Mouse (Mus musculus): ENCODE data around the gene Nutm1. TPM values are rescaled to one million over a fixed set of nuclear protein-coding genes. Genes with fewer than 3 reads are reported as not detected.
"Not testable (repeated sequence)": the region's sequence is repeated elsewhere in the genome, so short reads cannot be mapped to it uniquely, and the experiment has no call there.

Nutm1 gene
- polyA plus RNA-seq, 2 experiments, result not detected

DNA sequence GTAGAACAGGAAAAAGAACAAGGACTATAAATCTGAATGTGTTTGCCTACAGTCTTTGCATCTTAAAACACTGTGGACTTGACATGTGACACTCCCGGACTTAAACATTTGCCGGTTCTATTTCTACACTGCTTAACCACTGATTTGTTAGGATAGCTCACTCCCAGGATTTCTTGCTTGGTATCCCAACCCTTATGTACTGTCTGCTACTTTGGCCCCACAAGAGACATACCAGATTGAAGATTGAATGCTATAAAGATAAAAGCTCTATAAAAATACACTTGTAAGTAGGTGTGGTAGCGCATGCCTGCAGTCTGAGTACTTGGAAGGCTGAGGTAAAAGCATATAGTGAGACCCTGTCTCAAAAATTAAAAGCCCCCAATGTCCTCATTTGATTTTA lies 30.4 kb upstream of the Nutm1 start:
- no peak for DNase-seq (ENCODE audit: low spot score)
- WGBS, result 81% methylated on average over 3 of the region's 3 CpGs
- no peak overlapping the region for H3K27ac ChIP-seq (replicated peaks; ENCODE audit: low read depth, low read length)

DNA sequence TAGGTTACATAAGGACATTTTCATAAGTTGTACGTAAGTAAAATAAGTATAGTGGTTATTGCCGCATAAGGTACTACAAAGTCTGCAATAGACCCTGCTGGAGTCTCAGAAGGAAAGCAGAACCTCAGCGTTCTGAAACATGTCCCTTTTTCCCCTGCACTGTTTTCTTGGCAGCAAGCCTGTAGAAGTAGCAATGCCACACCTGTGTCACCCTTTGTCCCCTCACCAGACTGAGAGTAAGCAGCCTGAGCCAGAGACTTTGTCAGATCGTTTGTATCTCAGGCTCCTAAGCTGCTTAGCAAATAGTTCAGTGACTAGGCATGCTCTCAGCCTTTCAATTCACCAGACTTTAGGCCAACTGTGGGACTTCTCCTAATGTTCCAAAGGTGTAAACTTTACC lies 28.0 kb upstream of the Nutm1 start:
- H3K9me3 ChIP-seq (ENCODE audit: control insufficient read depth, low read length), result no peaks in the 10 kb centered on the region
- H3K36me3 ChIP-seq (ENCODE audit: control insufficient read depth, insufficient read depth, low read length), result no peaks in the 10 kb centered on the region
- H3K27me3 ChIP-seq (ENCODE audit: control insufficient read depth, insufficient read depth, low read length), result no peaks in the 10 kb centered on the region
- H3K27ac ChIP-seq (replicated peaks; ENCODE audit: low read depth, low read length), result no peak overlapping the region
- H3K9ac ChIP-seq (ENCODE audit: low read depth, low read length, severe bottlenecking), result no peak overlapping the region
- TF ChIP-seq POLR2A (IDR thresholded peaks at IDR 0.05; ENCODE audit: borderline replicate concordance, extremely low read depth, insufficient read depth, insufficient read length), result no peak
- no peak for ATAC-seq (ENCODE audit: low FRiP score, low read depth)
- peaks cover 6% of the 10 kb centered on the region; the same call in 1 of the 2 replicates for H3K4me1 ChIP-seq (ENCODE audit: control insufficient read depth, insufficient read depth, low read length)
- DNase-seq (ENCODE audit: low spot score), result no peak
- 69% methylated on average over 4 of the region's 4 CpGs for WGBS
- no peak overlapping the region for H3K4me3 ChIP-seq (replicated peaks; ENCODE audit: low read length)
- no peak overlapping the region for H3K4me2 ChIP-seq (replicated peaks; ENCODE audit: low read depth, low read length, severe bottlenecking)

More for the DNA sequence above, 30.4 kb upstream of the Nutm1 start:
- H3K36me3 ChIP-seq (ENCODE audit: control insufficient read depth, insufficient read depth, low read length), result no peaks in the 10 kb centered on the region
- no peak overlapping the region for H3K4me3 ChIP-seq (replicated peaks; ENCODE audit: low read length)
- no peak overlapping the region for H3K9ac ChIP-seq (ENCODE audit: low read depth, low read length, severe bottlenecking)
- peaks cover 4% of the 10 kb centered on the region; the same call in 1 of the 2 replicates for H3K4me1 ChIP-seq (ENCODE audit: control insufficient read depth, insufficient read depth, low read length)
- no peaks in the 10 kb centered on the region for H3K9me3 ChIP-seq (ENCODE audit: control insufficient read depth, low read length)
- H3K27me3 ChIP-seq (ENCODE audit: control insufficient read depth, insufficient read depth, low read length), result no peaks in the 10 kb centered on the region
- ATAC-seq (ENCODE audit: low FRiP score, low read depth), result no peak
- H3K4me2 ChIP-seq (replicated peaks; ENCODE audit: low read depth, low read length, severe bottlenecking), result no peak overlapping the region
- TF ChIP-seq POLR2A (IDR thresholded peaks at IDR 0.05; ENCODE audit: borderline replicate concordance, extremely low read depth, insufficient read depth, insufficient read length), result no peak

DNA sequence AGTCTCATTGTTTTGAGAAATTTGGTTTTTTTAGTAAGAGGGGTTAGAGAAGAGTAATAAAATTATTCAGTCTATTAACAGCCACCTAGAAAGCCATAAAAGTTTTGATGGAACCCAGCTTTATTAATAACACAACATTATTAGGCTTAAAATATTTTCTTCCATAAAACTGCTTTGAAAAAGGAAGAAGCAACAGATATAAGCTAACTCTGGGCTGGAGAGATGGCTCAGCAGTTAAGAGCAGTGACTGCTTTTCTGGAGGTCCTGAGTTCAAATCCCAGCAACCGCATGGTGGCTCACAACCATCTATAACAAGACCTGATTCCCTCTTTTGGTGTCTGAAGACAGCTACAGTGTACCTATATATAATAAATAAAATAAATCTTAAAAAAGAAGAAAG lies 27.0 kb upstream of the Nutm1 start:
- 89% methylated on average over 1 of the region's 1 CpGs for WGBS
- H3K27ac ChIP-seq (replicated peaks; ENCODE audit: low read depth, low read length); ATAC-seq (ENCODE audit: low FRiP score, low read depth); H3K4me3 ChIP-seq (replicated peaks; ENCODE audit: low read length); H3K4me1 ChIP-seq (ENCODE audit: control insufficient read depth, insufficient read depth, low read length); H3K27me3 ChIP-seq (ENCODE audit: control insufficient read depth, insufficient read depth, low read length); DNase-seq (ENCODE audit: low spot score); H3K4me2 ChIP-seq (replicated peaks; ENCODE audit: low read depth, low read length, severe bottlenecking); H3K9ac ChIP-seq (ENCODE audit: low read depth, low read length, severe bottlenecking); H3K36me3 ChIP-seq (ENCODE audit: control insufficient read depth, insufficient read depth, low read length); H3K9me3 ChIP-seq (ENCODE audit: control insufficient read depth, low read length): not testable (repeated sequence)

DNA sequence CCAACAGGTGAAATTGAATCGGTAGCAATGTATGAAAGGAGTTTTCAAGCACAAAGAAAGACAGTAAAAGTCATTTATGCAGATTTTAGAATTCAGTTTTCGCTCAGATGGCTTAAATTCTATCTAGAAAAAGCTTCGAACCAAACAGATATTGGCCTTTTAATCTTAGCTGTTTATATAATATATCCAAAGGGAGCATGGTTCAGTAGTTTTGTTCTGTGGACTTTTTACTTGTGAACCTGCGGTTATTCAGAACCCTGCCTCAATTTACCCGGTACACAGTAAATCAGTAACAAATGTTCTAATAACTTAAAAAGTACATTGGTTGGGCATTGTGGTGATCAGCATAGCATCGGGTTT lies 25.9 kb upstream of the Nutm1 start:
- Histone ChIP-seq H3K9ac (ENCODE audit: low read depth, low read length, severe bottlenecking) (peak overlapping the region; percentile 53; the same call in 1 of the 2 replicates), H3K9me3 (ENCODE audit: control insufficient read depth, low read length) (no peaks in the 10 kb centered on the region), H3K4me3 (replicated peaks; ENCODE audit: low read length) (peak overlapping the region; percentile 40), H3K4me1 (ENCODE audit: control insufficient read depth, insufficient read depth, low read length) (peaks cover 6% of the 10 kb centered on the region; the same call in 1 of the 2 replicates), H3K36me3 (ENCODE audit: control insufficient read depth, insufficient read depth, low read length) (no peaks in the 10 kb centered on the region), H3K27me3 (ENCODE audit: control insufficient read depth, insufficient read depth, low read length) (no peaks in the 10 kb centered on the region), H3K27ac (replicated peaks; ENCODE audit: low read depth, low read length) (no peak overlapping the region), H3K4me2 (replicated peaks; ENCODE audit: low read depth, low read length, severe bottlenecking) (peak overlapping the region; percentile 70)
- no peak for TF ChIP-seq POLR2A (IDR thresholded peaks at IDR 0.05; ENCODE audit: borderline replicate concordance, extremely low read depth, insufficient read depth, insufficient read length)
- no peak for DNase-seq (ENCODE audit: low spot score)
- WGBS, result 59% methylated on average over 6 of the region's 6 CpGs
- no peak for ATAC-seq (ENCODE audit: low FRiP score, low read depth)

DNA sequence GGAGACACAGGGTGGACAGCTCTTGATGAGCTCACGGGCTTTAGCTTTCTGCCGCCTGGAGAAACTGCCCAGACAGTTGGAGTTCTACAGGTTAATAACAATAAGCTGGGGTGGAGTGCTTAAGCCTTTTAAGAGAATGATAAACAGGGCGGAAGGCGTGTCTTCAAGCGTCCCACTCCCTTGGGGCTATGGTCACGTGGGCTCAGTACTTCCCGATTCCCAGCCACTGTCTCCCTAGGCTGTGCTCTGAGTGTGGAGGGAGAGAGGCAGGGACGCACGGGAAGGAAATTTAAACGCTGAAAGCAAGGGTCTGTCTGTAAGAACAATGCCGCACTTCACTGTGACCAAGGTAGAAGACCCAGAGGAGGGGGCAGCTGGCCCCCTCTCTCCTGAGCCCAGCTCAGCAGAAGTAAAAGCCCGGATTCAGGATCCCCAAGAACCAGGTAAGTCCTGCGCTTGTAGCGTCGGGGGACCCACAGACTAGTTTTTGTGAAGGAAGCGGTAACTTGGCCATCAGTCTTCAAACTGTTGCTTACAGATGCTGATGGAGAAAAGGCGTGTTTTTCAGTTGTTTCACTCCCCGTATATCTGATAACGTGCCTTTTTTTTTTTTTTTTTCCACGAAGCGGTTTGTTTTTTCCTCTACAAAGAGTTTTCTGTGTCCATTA lies 25.4 kb upstream of the Nutm1 start:
- Histone ChIP-seq H3K4me2 (replicated peaks; ENCODE audit: low read depth, low read length, severe bottlenecking) (peak overlapping the region; percentile 70), H3K27ac (replicated peaks; ENCODE audit: low read depth, low read length) (no peak overlapping the region), H3K9ac (ENCODE audit: low read depth, low read length, severe bottlenecking) (peak overlapping the region; percentile 53), H3K4me3 (replicated peaks; ENCODE audit: low read length) (peak overlapping the region; percentile 40), H3K27me3 (ENCODE audit: control insufficient read depth, insufficient read depth, low read length) (no peaks in the 10 kb centered on the region), H3K36me3 (ENCODE audit: control insufficient read depth, insufficient read depth, low read length) (no peaks in the 10 kb centered on the region), H3K4me1 (ENCODE audit: control insufficient read depth, insufficient read depth, low read length) (peaks cover 6% of the 10 kb centered on the region; the same call in 1 of the 2 replicates), H3K9me3 (ENCODE audit: control insufficient read depth, low read length) (no peaks in the 10 kb centered on the region)
- TF ChIP-seq POLR2A (IDR thresholded peaks at IDR 0.05; ENCODE audit: borderline replicate concordance, extremely low read depth, insufficient read depth, insufficient read length), result no peak
- 3% methylated on average over 21 of the region's 21 CpGs for WGBS
- DNase-seq (ENCODE audit: low spot score) (peak; percentile 67), ATAC-seq (ENCODE audit: low FRiP score, low read depth) (peak; percentile 37; the same call in 1 of the 2 replicates)
